Mouse (Mus musculus): Measurements from ENCODE around the gene Med4. TPM values are rescaled to one million over a fixed set of nuclear protein-coding genes. Genes with fewer than 3 reads are reported as not detected.
A peak's percentile ranks its signal among the peaks of the same experiment; 100 is the strongest.

Med4 gene
- polyA plus RNA-seq, 1 experiment, result 33.1 TPM

DNA sequence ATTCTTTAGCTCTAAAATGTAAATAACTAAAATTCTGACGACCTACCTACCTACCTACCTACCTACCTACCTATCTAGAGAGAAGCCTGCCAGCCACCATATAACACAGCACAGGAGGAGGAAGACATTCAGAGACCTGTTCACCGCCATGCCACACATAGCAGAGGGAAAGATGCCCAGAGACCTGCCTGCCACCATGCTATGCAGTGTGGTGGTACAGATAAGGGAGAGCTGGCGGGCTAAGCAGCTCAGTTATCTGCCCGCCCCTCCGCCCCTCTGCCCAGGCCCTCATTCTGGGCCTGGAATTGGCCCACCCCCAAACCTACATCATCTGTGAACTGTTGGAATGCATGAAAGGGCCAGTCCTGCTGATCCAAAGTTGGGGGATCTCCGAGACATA lies 15.7 kb upstream of the Med4 start:
- TF ChIP-seq CTCF (IDR thresholded peaks at IDR 0.05; ENCODE audit: extremely low read depth, insufficient read depth, low read length) (no peak), POLR2A (IDR thresholded peaks at IDR 0.05; ENCODE audit: extremely low read depth, insufficient read depth, low read length) (no peak)
- Histone ChIP-seq H3K27ac (ENCODE audit: insufficient read depth, low read length) (no peak overlapping the region), H3K4me3 (ENCODE audit: insufficient read depth, low read length) (no peak overlapping the region), H3K4me1 (ENCODE audit: control insufficient read depth, insufficient read depth, low read length) (no peaks in the 10 kb centered on the region)

DNA sequence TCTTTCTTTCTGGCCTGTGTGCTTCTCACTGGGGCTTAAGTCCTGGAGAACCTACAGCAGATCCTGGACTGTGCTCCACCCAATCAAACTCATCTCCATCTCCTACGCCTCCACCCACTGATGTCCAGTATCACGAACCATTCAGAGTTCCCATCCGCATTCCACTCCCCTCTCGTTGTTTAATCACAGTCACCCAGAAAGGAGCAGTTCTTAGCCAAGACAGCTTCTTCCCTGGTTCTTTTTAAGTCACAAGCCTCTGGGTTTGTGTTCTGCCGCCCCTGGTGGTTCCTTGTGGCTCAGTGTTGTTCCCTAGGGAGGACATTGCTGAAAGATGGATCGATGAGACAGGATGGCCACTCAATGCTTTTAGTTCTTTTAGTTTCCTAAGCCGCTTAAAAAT lies 14.1 kb upstream of the Med4 start:
- Histone ChIP-seq H3K4me3 (ENCODE audit: insufficient read depth, low read length) (no peak overlapping the region), H3K27ac (ENCODE audit: insufficient read depth, low read length) (no peak overlapping the region), H3K4me1 (ENCODE audit: control insufficient read depth, insufficient read depth, low read length) (no peaks in the 10 kb centered on the region)
- no peak for TF ChIP-seq CTCF (IDR thresholded peaks at IDR 0.05; ENCODE audit: extremely low read depth, insufficient read depth, low read length)
- no peak for TF ChIP-seq POLR2A (IDR thresholded peaks at IDR 0.05; ENCODE audit: extremely low read depth, insufficient read depth, low read length)

DNA sequence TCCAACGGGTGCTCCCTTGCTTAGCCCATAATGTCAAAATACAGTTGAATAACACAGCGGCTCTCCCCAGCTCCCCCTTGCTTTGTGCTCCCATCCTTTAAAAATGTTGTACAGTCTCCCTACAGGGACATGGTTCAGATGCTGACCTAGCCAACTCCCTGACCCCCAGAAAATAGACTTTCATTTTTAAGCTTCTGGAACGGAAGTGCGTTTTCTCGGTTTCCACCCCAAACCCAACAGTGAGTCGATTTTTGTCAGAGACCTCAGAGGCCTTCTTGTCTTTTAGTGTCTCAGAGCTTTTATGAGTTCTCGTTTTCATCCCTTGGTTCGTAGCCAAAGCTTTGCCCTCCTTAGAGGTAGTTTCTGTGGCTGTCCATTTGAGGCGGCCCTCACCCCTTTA lies 8.5 kb upstream of the Med4 start:
- no peak for TF ChIP-seq POLR2A (IDR thresholded peaks at IDR 0.05; ENCODE audit: extremely low read depth, insufficient read depth, low read length)
- no peak for TF ChIP-seq CTCF (IDR thresholded peaks at IDR 0.05; ENCODE audit: extremely low read depth, insufficient read depth, low read length)
- Histone ChIP-seq H3K4me3 (ENCODE audit: insufficient read depth, low read length) (no peak overlapping the region), H3K27ac (ENCODE audit: insufficient read depth, low read length) (no peak overlapping the region), H3K4me1 (ENCODE audit: control insufficient read depth, insufficient read depth, low read length) (no peaks in the 10 kb centered on the region; the same call in 1 of the 2 replicates)

DNA sequence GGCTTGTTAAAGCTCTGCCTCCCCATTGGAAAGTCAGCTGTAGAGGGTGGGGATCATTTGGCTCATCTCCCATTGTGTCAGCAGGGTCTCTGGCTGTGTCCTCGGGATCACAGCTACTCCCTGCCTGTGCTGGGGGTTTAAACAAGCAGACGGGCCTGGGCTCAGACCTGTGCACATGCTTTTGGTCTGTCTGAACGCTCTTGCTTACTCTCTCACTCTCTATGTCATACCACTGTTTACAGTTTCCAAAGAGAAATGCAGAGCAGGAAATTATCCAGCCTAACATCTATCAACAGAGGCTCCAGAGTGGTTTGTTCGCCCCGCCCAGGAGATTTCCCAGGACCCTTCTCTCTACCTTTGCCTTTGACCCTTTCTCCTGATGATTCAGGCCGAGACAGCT lies 8.1 kb upstream of the Med4 start:
- H3K4me1 ChIP-seq (ENCODE audit: control insufficient read depth, insufficient read depth, low read length), result no peaks in the 10 kb centered on the region; the same call in 1 of the 2 replicates
- H3K4me3 ChIP-seq (ENCODE audit: insufficient read depth, low read length), result no peak overlapping the region
- TF ChIP-seq CTCF (IDR thresholded peaks at IDR 0.05; ENCODE audit: extremely low read depth, insufficient read depth, low read length) (no peak), POLR2A (IDR thresholded peaks at IDR 0.05; ENCODE audit: extremely low read depth, insufficient read depth, low read length) (no peak)
- H3K27ac ChIP-seq (ENCODE audit: insufficient read depth, low read length), result no peak overlapping the region

DNA sequence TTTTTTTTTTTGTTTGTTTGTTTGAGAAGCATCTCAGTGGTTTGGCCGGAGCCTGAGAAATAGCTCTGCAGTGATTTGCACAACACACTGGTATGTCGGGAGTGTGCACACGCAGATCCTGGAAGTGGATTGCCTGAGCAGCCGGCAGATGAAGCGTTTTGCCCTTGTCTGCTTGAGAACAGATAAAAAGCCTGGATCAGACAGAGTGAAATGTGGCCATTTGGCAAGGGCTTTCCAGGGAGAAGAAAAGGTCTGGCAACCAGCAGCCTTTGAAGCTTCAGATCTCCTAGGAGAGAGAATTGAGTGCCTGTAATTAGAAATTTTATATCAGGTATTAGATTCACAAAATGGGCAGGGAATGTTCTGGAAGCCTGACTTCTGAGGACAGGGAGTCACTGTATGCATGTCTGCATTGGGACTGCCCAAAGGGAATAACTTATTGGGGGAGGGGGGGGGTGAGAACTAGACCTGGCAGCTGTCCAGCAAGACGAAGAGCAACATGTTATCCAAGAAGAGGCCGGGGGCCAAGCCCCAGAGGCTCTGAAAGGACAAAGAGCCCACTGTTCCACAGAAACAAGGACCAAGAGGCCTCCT lies 7.1 kb upstream of the Med4 start:
- Histone ChIP-seq H3K4me3 (ENCODE audit: insufficient read depth, low read length) (no peak overlapping the region), H3K27ac (ENCODE audit: insufficient read depth, low read length) (peak overlapping the region; percentile 49), H3K4me1 (ENCODE audit: control insufficient read depth, insufficient read depth, low read length) (no peaks in the 10 kb centered on the region; the same call in 1 of the 2 replicates)
- TF ChIP-seq POLR2A (IDR thresholded peaks at IDR 0.05; ENCODE audit: extremely low read depth, insufficient read depth, low read length) (no peak), CTCF (IDR thresholded peaks at IDR 0.05; ENCODE audit: extremely low read depth, insufficient read depth, low read length) (no peak)

DNA sequence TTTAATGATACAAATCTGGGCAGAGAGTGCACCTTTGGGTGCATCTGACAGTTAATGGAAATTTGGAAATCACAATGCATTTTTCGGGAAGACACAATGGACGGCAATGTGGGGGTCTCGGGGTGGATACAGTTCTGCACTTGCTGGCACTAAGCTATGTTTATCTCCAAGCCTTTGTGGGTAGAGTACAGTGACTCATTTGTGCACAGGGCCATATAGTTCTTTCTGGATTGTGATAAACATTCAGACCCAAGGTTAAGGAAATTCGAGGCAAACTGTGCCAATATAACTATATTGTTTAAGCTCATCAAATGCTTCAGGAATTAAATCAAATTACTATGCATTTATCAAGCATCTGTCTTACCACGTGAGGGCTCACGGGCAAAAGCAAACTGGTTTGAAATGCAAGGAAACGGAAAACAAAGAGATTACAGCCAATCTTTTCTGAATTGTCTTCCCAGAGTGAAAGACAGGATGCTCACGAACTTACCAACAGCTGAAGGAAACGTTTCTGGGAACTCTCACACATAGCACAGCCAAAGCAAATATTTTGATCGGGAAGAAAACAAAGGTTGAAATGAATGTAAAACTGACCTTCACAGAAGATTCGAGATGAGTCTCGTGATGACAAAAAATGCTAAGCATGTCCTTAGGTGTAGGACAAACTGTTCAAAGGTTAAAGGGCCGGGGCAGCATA lies 6.4 kb upstream of the Med4 start:
- TF ChIP-seq POLR2A (IDR thresholded peaks at IDR 0.05; ENCODE audit: extremely low read depth, insufficient read depth, low read length) (no peak), CTCF (IDR thresholded peaks at IDR 0.05; ENCODE audit: extremely low read depth, insufficient read depth, low read length) (no peak)
- H3K4me3 ChIP-seq (ENCODE audit: insufficient read depth, low read length), result no peak overlapping the region
- H3K4me1 ChIP-seq (ENCODE audit: control insufficient read depth, insufficient read depth, low read length), result no peaks in the 10 kb centered on the region; the same call in 1 of the 2 replicates
- peak overlapping the region; percentile 49 for H3K27ac ChIP-seq (ENCODE audit: insufficient read depth, low read length)

DNA sequence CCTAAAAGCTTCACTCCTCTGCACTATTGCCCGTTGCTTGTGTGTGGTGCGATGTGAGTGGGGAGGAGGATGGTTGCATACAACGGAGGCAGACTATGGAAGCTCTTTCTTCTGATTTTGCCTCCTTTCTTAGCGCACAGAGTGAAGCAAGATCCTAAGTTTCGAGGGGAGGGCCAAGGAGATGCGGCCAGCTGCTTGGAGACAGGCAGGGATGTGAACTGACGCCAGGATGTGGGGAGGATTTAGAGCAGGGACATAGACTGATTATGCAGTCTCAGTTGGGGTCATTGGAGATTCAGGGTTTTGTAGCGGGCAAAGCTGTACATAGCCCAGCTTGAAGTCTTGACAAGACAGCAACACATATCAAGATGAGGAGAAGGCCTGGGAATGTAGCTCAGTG lies 3.5 kb upstream of the Med4 start:
- peaks cover 4% of the 10 kb centered on the region; the same call in 1 of the 2 replicates for H3K4me1 ChIP-seq (ENCODE audit: control insufficient read depth, insufficient read depth, low read length)
- TF ChIP-seq CTCF (IDR thresholded peaks at IDR 0.05; ENCODE audit: extremely low read depth, insufficient read depth, low read length) (no peak), POLR2A (IDR thresholded peaks at IDR 0.05; ENCODE audit: extremely low read depth, insufficient read depth, low read length) (no peak)
- no peak overlapping the region for H3K4me3 ChIP-seq (ENCODE audit: insufficient read depth, low read length)
- no peak overlapping the region for H3K27ac ChIP-seq (ENCODE audit: insufficient read depth, low read length)

DNA sequence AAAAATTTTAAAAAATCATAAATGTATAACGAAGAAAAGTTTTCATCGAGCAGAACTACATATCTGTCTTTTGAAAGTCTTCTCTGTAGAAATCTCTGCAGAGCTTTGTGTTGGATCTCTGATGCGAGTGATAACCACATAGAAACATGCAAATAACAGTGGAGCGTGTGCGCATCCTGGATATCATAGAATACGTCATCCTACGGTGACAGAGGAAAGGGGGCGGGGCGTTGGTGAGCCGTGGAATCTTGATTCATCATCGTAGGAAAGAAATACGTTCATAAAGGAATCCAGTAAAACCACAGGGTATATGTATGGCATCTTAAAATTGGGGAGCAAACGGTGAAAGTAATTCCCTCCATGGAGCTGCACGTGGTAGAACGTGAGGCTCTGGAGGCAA lies 2.6 kb upstream of the Med4 start:
- H3K4me1 ChIP-seq (ENCODE audit: control insufficient read depth, insufficient read depth, low read length), result peaks cover 4% of the 10 kb centered on the region; the same call in 1 of the 2 replicates
- no peak for TF ChIP-seq POLR2A (IDR thresholded peaks at IDR 0.05; ENCODE audit: extremely low read depth, insufficient read depth, low read length)
- TF ChIP-seq CTCF (IDR thresholded peaks at IDR 0.05; ENCODE audit: extremely low read depth, insufficient read depth, low read length), result no peak

DNA sequence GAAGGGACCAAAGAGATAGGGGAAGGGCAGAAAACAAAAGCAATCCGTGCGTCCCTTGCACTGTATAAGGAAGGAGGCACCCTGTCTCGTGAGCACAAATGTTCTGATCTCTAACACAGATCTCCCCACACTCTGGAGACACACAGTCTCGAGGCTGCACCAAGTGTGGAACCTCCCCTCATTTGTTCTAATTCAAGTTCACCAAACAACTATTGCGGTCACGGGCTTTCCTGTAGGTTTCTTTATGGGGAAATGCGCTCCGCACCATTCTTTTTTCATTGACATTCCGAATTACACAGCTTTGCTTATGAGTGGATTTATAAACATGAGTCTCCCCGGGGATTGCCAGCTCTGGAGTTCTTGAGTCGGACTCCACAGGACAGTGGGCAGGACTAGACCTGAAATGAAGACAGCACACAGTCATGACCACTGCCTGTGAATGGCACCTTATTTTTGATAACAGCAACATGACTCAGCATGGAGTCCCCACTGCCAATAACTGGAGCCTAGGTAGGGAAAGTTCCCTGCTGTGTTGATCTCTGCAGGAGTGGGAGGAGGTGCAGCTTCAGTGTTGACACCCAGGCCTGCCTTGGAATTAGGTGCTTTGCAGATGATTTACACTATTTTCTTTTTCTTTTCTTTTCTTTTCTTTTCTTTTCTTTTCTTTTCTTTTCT lies 2.0 kb upstream of the Med4 start:
- TF ChIP-seq POLR2A (IDR thresholded peaks at IDR 0.05; ENCODE audit: extremely low read depth, insufficient read depth, low read length) (no peak), CTCF (IDR thresholded peaks at IDR 0.05; ENCODE audit: extremely low read depth, insufficient read depth, low read length) (no peak)
- no peak overlapping the region for H3K4me3 ChIP-seq (ENCODE audit: insufficient read depth, low read length)
- peaks cover 4% of the 10 kb centered on the region; the same call in 1 of the 2 replicates for H3K4me1 ChIP-seq (ENCODE audit: control insufficient read depth, insufficient read depth, low read length)
- H3K27ac ChIP-seq (ENCODE audit: insufficient read depth, low read length), result no peak overlapping the region

More for the DNA sequence above, 2.6 kb upstream of the Med4 start:
- Histone ChIP-seq H3K4me3 (ENCODE audit: insufficient read depth, low read length) (no peak overlapping the region), H3K27ac (ENCODE audit: insufficient read depth, low read length) (no peak overlapping the region)

Data from cortical plate, adult 2 months (tissue).